Mouse (Mus musculus) liver, adult 2 months (tissue): ENCODE data around the gene Pgam1.

Experiments used
- CTCF ChIP-seq: fragments of 200-500 bp; IDR thresholded peaks from 2 replicates; pipeline ENCODE4 v1.5.1; 2011; ENCODE audit warnings: low read depth, low read length, control low read depth
- POLR2A ChIP-seq: fragments of 200-500 bp; IDR thresholded peaks from 2 replicates; pipeline ENCODE4 v1.6.1; 2011; ENCODE audit warnings: low read length, control low read depth; ENCODE audit not compliant: insufficient read depth; ENCODE audit errors: extremely low read depth

DNA sequence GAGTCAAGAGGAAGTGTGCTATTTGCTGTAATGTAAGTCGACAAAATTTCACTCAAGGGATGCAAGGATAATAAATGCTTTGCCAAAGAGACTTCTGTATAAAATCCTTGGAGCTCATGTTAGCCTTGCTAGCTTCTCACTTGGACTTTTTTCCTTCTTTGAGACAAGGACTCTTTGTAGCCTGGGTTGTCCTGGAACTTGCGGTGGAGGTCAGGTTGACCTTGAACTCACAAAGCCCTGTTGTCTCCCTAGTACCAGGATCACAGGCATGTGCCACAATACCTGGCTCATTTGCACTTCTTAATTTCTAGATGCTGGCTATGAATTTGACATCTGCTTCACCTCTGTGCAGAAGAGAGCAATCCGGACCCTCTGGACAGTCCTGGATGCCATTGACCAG is 3.6 kb downstream of the Pgam1 start:
- TF ChIP-seq POLR2A, result no peak
- no peak for TF ChIP-seq CTCF
